Mouse (Mus musculus): ENCODE results near the gene Exd1. TPM values are rescaled to one million over a fixed set of nuclear protein-coding genes. Genes with fewer than 3 reads are reported as not detected.

Exd1 gene
- total and polyA plus RNA-seq, 3 experiments, result 0.27 to 0.88 TPM; not detected in 1

DNA sequence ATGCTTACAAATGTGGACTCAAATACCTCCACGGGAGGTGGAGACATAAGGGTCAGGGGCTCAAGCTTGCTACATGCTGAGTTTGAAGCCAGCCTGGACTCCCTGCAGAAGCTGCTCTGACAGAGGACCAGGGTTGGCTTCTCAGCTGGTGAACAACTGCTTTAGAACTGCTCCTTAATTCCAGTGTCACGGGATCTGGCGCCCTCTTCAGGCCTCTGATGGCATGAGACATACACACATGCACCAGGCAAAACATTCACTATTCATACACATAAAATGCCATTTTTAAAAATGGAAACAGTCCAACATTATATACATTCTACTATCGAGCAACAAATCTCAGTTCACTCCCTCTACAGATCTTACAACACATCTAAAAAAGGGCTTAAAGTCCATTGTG is 40.0 kb upstream of the Exd1 start (continued):
- TF ChIP-seq MAX (IDR thresholded peaks at IDR 0.05; ENCODE audit: low read length), result peak; percentile 40; the same call in 1 of the 2 replicates
- no peak for TF ChIP-seq POLR2AphosphoS5 (IDR thresholded peaks at IDR 0.05; ENCODE audit: borderline replicate concordance, low read depth, low read length)
- TF ChIP-seq MYC (IDR thresholded peaks at IDR 0.05; ENCODE audit: low read depth, low read length), result peak; percentile 67; the same call in 1 of the 2 replicates
- no peak for TF ChIP-seq CHD1 (IDR thresholded peaks at IDR 0.05; ENCODE audit: low read depth, low read length)
- peak; percentile 46; the same call in 1 of the 2 replicates for TF ChIP-seq MXI1 (IDR thresholded peaks at IDR 0.05; ENCODE audit: low read depth, low read length)

DNA sequence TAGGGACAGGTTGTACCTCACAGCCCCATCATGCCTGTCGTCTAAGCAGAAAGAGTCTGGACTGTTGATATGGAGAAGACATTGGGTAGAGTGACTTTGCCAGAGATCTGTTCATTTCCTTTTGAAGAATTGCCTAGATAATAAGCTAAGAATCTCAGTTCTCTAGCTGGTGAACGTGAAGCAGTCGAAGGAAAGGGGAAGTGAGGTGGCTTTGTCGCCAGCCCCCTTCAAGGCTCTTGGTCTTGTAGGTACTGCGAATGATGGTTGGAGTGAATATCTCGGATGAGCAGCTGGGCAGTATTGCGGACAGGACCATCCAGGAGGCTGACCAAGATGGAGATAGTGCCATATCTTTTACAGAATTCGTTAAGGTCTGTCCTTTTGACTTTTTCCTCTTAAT is 36.9 kb upstream of the Exd1 start:
- Histone ChIP-seq H3K36me3 (ENCODE audit: control insufficient read depth in 1 of 2, insufficient read depth in 2 of 2, low read length in 2 of 2) (peaks cover 1 to 16% of the 10 kb centered on the region in 2 experiments; a peak in 3 of 4 replicates), H3K27me3 (ENCODE audit: control insufficient read depth in 1 of 2, insufficient read depth in 2 of 2, low read length in 2 of 2) (no peaks in the 10 kb centered on the region)

DNA sequence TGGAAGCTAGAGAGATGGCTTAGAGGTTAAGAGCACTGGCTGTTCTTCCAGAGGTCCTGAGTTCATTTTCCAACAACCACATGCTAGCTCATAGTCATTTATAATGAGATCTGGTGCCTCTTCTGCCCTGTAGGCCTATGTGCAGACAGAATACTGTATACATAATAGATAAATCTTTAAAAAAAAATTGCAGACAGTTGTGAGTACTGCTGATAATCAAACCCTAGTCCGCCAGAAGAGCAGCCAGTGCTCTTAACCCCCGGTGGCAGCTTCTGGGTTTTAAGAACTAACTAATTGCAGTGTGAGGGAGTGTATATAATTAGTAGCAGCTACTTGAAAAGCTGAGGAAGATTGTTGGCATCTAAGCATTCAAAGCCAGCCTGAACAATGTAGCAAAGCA is 36.0 kb upstream of the Exd1 start:
- TF ChIP-seq EP300 (IDR thresholded peaks at IDR 0.05; ENCODE audit: low read depth in 1 of 2, low read length in 2 of 2), result peak in 1 of 2 experiments; percentile 50; a peak in 1 of 4 replicates
- no peak for TF ChIP-seq UBTF (IDR thresholded peaks at IDR 0.05; ENCODE audit: borderline replicate concordance, insufficient read depth, low read depth, low read length)
- no peak for TF ChIP-seq CHD1 (IDR thresholded peaks at IDR 0.05; ENCODE audit: low read depth, low read length)
- no peak for TF ChIP-seq POLR2A (IDR thresholded peaks at IDR 0.05; ENCODE audit: control insufficient read depth in 1 of 2, insufficient read depth in 1 of 2, low read depth in 1 of 2, low read length in 2 of 2, poor library complexity in 1 of 2)
- no peak for TF ChIP-seq JUND (IDR thresholded peaks at IDR 0.05; ENCODE audit: low read depth, low read length)
- TF ChIP-seq GATA1 (IDR thresholded peaks at IDR 0.05; ENCODE audit: low read depth, low read length), result peak; percentile 61
- 0 out of 2 replicates have a peak, but pooled peaks have one; percentile 20 for TF ChIP-seq MAZ (IDR thresholded peaks at IDR 0.05; ENCODE audit: low read depth, low read length)
- TF ChIP-seq TCF12 (IDR thresholded peaks at IDR 0.05; ENCODE audit: low read depth, low read length), result peak; percentile 34; the same call in 1 of the 2 replicates
- peak; percentile 92 for TF ChIP-seq ZNF384 (IDR thresholded peaks at IDR 0.05; ENCODE audit: low read depth, low read length)
- TF ChIP-seq ZKSCAN1 (IDR thresholded peaks at IDR 0.05; ENCODE audit: low read depth, low read length), result no peak
- H3K36me3 ChIP-seq (ENCODE audit: control insufficient read depth in 1 of 2, insufficient read depth in 2 of 2, low read length in 2 of 2), result peaks cover 1 to 16% of the 10 kb centered on the region in 2 experiments; a peak in 3 of 4 replicates
- H3K9ac ChIP-seq (ENCODE audit: control insufficient read depth, low read depth, low read length, poor library complexity, severe bottlenecking), result peak overlapping the region; percentile 27; the same call in 1 of the 2 replicates
- H3K27ac ChIP-seq (ENCODE audit: control insufficient read depth, low read depth, low read length), result peak overlapping the region; percentile 78
- no peaks in the 10 kb centered on the region for H3K79me2 ChIP-seq (ENCODE audit: control insufficient read depth, insufficient read depth, low read length, poor library complexity)
- H3K4me3 ChIP-seq (ENCODE audit: control insufficient read depth in 1 of 2, insufficient read depth in 1 of 2, low read depth in 2 of 2, low read length in 2 of 2), result no peak overlapping the region
- H3K4me1 ChIP-seq (ENCODE audit: control insufficient read depth in 1 of 2, insufficient read depth in 2 of 2, low read length in 2 of 2), result peaks cover 16% of the 10 kb centered on the region in 2 experiments
- H3K27me3 ChIP-seq (ENCODE audit: control insufficient read depth in 1 of 2, insufficient read depth in 2 of 2, low read length in 2 of 2), result no peaks in the 10 kb centered on the region
- no peaks in the 10 kb centered on the region for H3K9me3 ChIP-seq (replicated peaks; ENCODE audit: insufficient read depth, low read length)
- peak; percentile 64 for DNase-seq (ENCODE audit: low read depth, low spot score)

More for the DNA sequence above, 36.9 kb upstream of the Exd1 start:
- Histone ChIP-seq H3K9ac (ENCODE audit: control insufficient read depth, low read depth, low read length, poor library complexity, severe bottlenecking) (peak overlapping the region; percentile 46), H3K9me3 (replicated peaks; ENCODE audit: insufficient read depth, low read length) (no peaks in the 10 kb centered on the region), H3K27ac (ENCODE audit: control insufficient read depth, low read depth, low read length) (peak overlapping the region; percentile 78), H3K79me2 (ENCODE audit: control insufficient read depth, insufficient read depth, low read length, poor library complexity) (no peaks in the 10 kb centered on the region), H3K4me1 (ENCODE audit: control insufficient read depth in 1 of 2, insufficient read depth in 2 of 2, low read length in 2 of 2) (peaks cover 16% of the 10 kb centered on the region in 2 experiments), H3K4me3 (ENCODE audit: control insufficient read depth in 1 of 2, insufficient read depth in 1 of 2, low read depth in 2 of 2, low read length in 2 of 2) (peak overlapping the region in 1 of 2 experiments; percentile 34; a peak in 2 of 4 replicates)
- TF ChIP-seq MXI1 (IDR thresholded peaks at IDR 0.05; ENCODE audit: low read depth, low read length) (peak; percentile 38), GATA1 (IDR thresholded peaks at IDR 0.05; ENCODE audit: low read depth, low read length) (peak; percentile 4; the same call in 1 of the 2 replicates), E2F4 (IDR thresholded peaks at IDR 0.05; ENCODE audit: borderline replicate concordance, low read depth, low read length) (no peak), TCF12 (IDR thresholded peaks at IDR 0.05; ENCODE audit: low read depth, low read length) (peak; percentile 40; the same call in 1 of the 2 replicates), GABPA (IDR thresholded peaks at IDR 0.05; ENCODE audit: low read depth, low read length) (no peak), TBP (IDR thresholded peaks at IDR 0.05; ENCODE audit: low read depth, low read length) (peak; percentile 59), NELFE (IDR thresholded peaks at IDR 0.05; ENCODE audit: low read depth, low read length) (no peak), MAZ (IDR thresholded peaks at IDR 0.05; ENCODE audit: low read depth, low read length) (no peak), RCOR1 (IDR thresholded peaks at IDR 0.05; ENCODE audit: low read depth, low read length) (0 out of 2 replicates have a peak, but pooled peaks have one; percentile 34), MYB (IDR thresholded peaks at IDR 0.05; ENCODE audit: low read depth, low read length) (no peak), JUND (IDR thresholded peaks at IDR 0.05; ENCODE audit: low read depth, low read length) (no peak), ZC3H11A (IDR thresholded peaks at IDR 0.05; ENCODE audit: low read depth, low read length) (no peak), SMC3 (IDR thresholded peaks at IDR 0.05; ENCODE audit: low read depth, low read length) (no peak), EP300 (IDR thresholded peaks at IDR 0.05; ENCODE audit: low read depth in 1 of 2, low read length in 2 of 2) (peak; percentile 58 to 63; a peak in 2 of 4 replicates), USF1 (IDR thresholded peaks at IDR 0.05; ENCODE audit: low read depth, low read length) (no peak), TAL1 (IDR thresholded peaks at IDR 0.05; ENCODE audit: low read length) (peak; percentile 66), MEF2A (IDR thresholded peaks at IDR 0.05; ENCODE audit: extremely low read depth, insufficient replicate concordance, low read depth, low read length, poor library complexity, severe bottlenecking) (no peak), ELF1 (IDR thresholded peaks at IDR 0.05; ENCODE audit: low read depth, low read length) (no peak), CHD1 (IDR thresholded peaks at IDR 0.05; ENCODE audit: low read depth, low read length) (no peak), ZKSCAN1 (IDR thresholded peaks at IDR 0.05; ENCODE audit: low read depth, low read length) (no peak), CHD2 (IDR thresholded peaks at IDR 0.05; ENCODE audit: low read length) (no peak)
- DNase-seq (ENCODE audit: low read depth, low spot score), result peak; percentile 90

Data from MEL (cell line).